Comparison of ENCODE assay signal across 8 mouse cellular contexts in the genomic region with DNA sequence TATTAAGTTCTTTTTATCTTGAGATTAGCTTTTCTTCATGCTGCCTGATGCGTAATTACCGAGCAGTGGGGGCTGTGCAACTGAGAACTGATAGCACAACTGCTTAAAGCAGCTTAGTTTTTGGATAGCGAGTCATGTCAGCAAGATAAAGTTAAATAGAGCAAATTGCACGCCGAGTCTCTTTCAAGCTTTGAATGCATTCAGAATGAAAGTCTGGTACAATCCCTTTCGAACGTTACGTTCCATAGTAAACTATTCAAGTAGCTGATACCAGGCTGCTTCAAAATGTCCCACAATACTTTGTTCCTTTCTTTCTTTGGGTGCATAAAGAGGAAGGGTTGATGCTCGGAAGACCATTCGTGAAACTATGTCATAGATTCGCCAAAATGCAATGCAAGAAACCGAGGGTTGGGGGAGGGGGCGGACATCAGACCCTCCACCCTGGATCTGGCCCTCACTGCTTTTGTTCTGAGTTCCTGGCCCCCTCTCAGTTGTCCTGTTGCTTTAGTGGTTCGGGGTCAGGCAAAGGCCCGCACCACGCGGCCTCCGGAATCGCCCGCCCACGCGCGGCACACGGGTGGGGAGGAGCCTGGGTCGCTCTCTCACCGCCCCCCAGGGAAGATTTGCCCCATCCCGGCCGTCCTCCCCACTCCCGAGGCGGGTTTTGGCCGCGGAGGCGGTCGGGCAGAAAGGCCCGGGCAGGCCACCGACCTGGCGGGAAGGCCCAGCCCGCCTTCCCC. TPM values are rescaled to one million over a fixed set of nuclear protein-coding genes. Genes with fewer than 3 reads are reported as not detected.
A peak's percentile ranks its signal among the peaks of the same experiment; 100 is the strongest.
DNase-seq lines count a peak whose midpoint lies in the region; ATAC-seq and TF ChIP-seq lines count a peak whose summit lies in the region.

No protein-coding gene starts in this region.

- no peaks in the 10 kb centered on the region for H3K9me3 ChIP-seq in embryonic facial prominence, embryonic 11.5 days (replicated peaks; ENCODE audit: control insufficient read depth, low read length)
- no peaks in the 10 kb centered on the region for H3K9me3 ChIP-seq in heart, embryonic 11.5 days (replicated peaks; ENCODE audit: control insufficient read depth, low read length)

- peak overlapping the region; percentile 97 for H3K4me3 ChIP-seq in embryonic facial prominence, embryonic 11.5 days (ENCODE audit: low read depth, low read length)
- H3K4me3 ChIP-seq in heart, embryonic 11.5 days (ENCODE audit: low read depth, low read length), result peak overlapping the region; percentile 93
- peak overlapping the region; percentile 80 for H3K4me3 ChIP-seq in small intestine, adult 2 months (ENCODE audit: low read depth, low read length)

- ATAC-seq in cerebellum, adult (ENCODE audit: insufficient number of reproducible peaks, low FRiP score, low TSS enrichment), result peak; percentile 13
- peak; percentile 40 for ATAC-seq in embryonic facial prominence, embryonic 11.5 days (replicated peaks; ENCODE audit: insufficient number of reproducible peaks, low FRiP score, low TSS enrichment, low read depth)
- peak; percentile 52 for ATAC-seq in heart, embryonic 11.5 days (replicated peaks; ENCODE audit: insufficient number of reproducible peaks, low FRiP score, low TSS enrichment)
- ATAC-seq in megakaryocyte, adult 5-6 weeks (ENCODE audit: poor library complexity, severe bottlenecking), result peak; percentile 22

- no peak for TF ChIP-seq CTCF in small intestine, adult 2 months (IDR thresholded peaks at IDR 0.05; ENCODE audit: extremely low read depth, insufficient read length, insufficient replicate concordance, low read depth, low read length)

- H3K27me3 ChIP-seq in embryonic facial prominence, embryonic 11.5 days (ENCODE audit: control insufficient read depth, insufficient read depth, low read length), result no peaks in the 10 kb centered on the region
- H3K27me3 ChIP-seq in heart, embryonic 11.5 days (ENCODE audit: control insufficient read depth, insufficient read depth, low read length), result no peaks in the 10 kb centered on the region
- no peaks in the 10 kb centered on the region for H3K27me3 ChIP-seq in small intestine, adult 2 months (ENCODE audit: control insufficient read depth, insufficient read depth, low read length)

- peaks cover 12% of the 10 kb centered on the region for H3K36me3 ChIP-seq in embryonic facial prominence, embryonic 11.5 days (replicated peaks; ENCODE audit: control insufficient read depth, insufficient read depth, low read depth, low read length)
- 0 out of 2 replicates have a peak, but pooled peaks cover 5% of the 10 kb centered on the region for H3K36me3 ChIP-seq in heart, embryonic 11.5 days (ENCODE audit: control insufficient read depth, insufficient read depth, low read length)
- H3K36me3 ChIP-seq in small intestine, adult 2 months (ENCODE audit: control insufficient read depth, insufficient read depth, low read length), result no peaks in the 10 kb centered on the region; the same call in 1 of the 2 replicates

- TF ChIP-seq POLR2A in small intestine, adult 2 months (IDR thresholded peaks at IDR 0.05; ENCODE audit: low read depth, low read length), result no peak

- peak overlapping the region; percentile 93 for H3K27ac ChIP-seq in embryonic facial prominence, embryonic 11.5 days (replicated peaks; ENCODE audit: low read depth, low read length)
- H3K27ac ChIP-seq in heart, embryonic 11.5 days (ENCODE audit: low read depth, low read length), result peak overlapping the region; percentile 95
- peak overlapping the region; percentile 40; the same call in 1 of the 2 replicates for H3K27ac ChIP-seq in small intestine, adult 2 months (ENCODE audit: insufficient read depth, low read depth, low read length)

- no peak for DNase-seq in cerebellum, postnatal 10 days
- DNase-seq in adipocyte (ENCODE audit: low spot score), result peak; percentile 62
- DNase-seq in embryonic facial prominence, embryonic 11.5 days (ENCODE audit: low spot score), result peak; percentile 70
- peak; percentile 34 for DNase-seq in left cerebral cortex, adult 18-20 months (ENCODE audit: low spot score in 2 of 2)

- no peaks in the 10 kb centered on the region for H3K4me1 ChIP-seq in embryonic facial prominence, embryonic 11.5 days (ENCODE audit: control insufficient read depth, insufficient read depth, low read length)
- peaks cover 9% of the 10 kb centered on the region for H3K4me1 ChIP-seq in heart, embryonic 11.5 days (ENCODE audit: control insufficient read depth, insufficient read depth, low read length)
- no peaks in the 10 kb centered on the region; the same call in 1 of the 2 replicates for H3K4me1 ChIP-seq in small intestine, adult 2 months (ENCODE audit: control insufficient read depth, insufficient read depth, insufficient read length, low read length)

- H3K9ac ChIP-seq in embryonic facial prominence, embryonic 11.5 days (replicated peaks; ENCODE audit: low read length), result peak overlapping the region; percentile 100
- H3K9ac ChIP-seq in heart, embryonic 11.5 days (ENCODE audit: low read depth, low read length), result peak overlapping the region; percentile 97

- peak overlapping the region; percentile 69 for H3K4me2 ChIP-seq in embryonic facial prominence, embryonic 11.5 days (ENCODE audit: low read depth, low read length)
- H3K4me2 ChIP-seq in heart, embryonic 11.5 days, result peak overlapping the region; percentile 96

- WGBS in embryonic facial prominence, embryonic 11.5 days, result under 1% methylated on average over 36 of the region's 38 CpGs
- WGBS in heart, embryonic 11.5 days (ENCODE audit: insufficient replicate concordance), result under 1% methylated on average over 28 of the region's 38 CpGs
- under 1% methylated on average over 38 of the region's 38 CpGs for WGBS in small intestine, adult 2 months

RNA-seq across cellular contexts. Expression of gene Rbmxl1, which starts 0.5 kb away (rescaled TPM):
- 424 and 468 TPM in 2 replicates for polyA plus RNA-seq in embryonic facial prominence, embryonic 11.5 days (2014; fragmentation: Nextera tagmentation; extraction: Ambion mirVana)
- polyA plus RNA-seq in heart, embryonic 11.5 days (2014; fragmentation: Nextera tagmentation; extraction: Ambion mirVana), result 186 and 194 TPM in 2 replicates
- total RNA-seq in left cerebral cortex, adult 18-20 months (2021), result 10 to 100 TPM; 58.3 to 60.2 TPM
- 94.5 and 107 TPM in 2 replicates for total RNA-seq in megakaryocyte, adult 5-6 weeks (2015)
- 82.4 and 87.4 TPM in 2 replicates for total RNA-seq in megakaryocyte, adult 5-6 weeks (2017)
- 7.1 and 9.3 TPM in 2 replicates for polyA plus RNA-seq in small intestine, adult 2 months (2012; rRNA removed)

RNA-seq across cellular contexts. Expression of gene Slc10a7, which starts 1.0 kb away (rescaled TPM):
- polyA plus RNA-seq in embryonic facial prominence, embryonic 11.5 days (2014; fragmentation: Nextera tagmentation; extraction: Ambion mirVana), result 9.2 and 10.2 TPM in 2 replicates
- 7.7 and 8.9 TPM in 2 replicates for polyA plus RNA-seq in heart, embryonic 11.5 days (2014; fragmentation: Nextera tagmentation; extraction: Ambion mirVana)
- total RNA-seq in left cerebral cortex, adult 18-20 months (2021), result 10 to 100 TPM in 1 of 2 experiments, 1 to 10 TPM in 1; 6.2 to 10.5 TPM
- total RNA-seq in megakaryocyte, adult 5-6 weeks (2015), result 15.9 and 16.1 TPM in 2 replicates
- 12.8 and 15.0 TPM in 2 replicates for total RNA-seq in megakaryocyte, adult 5-6 weeks (2017)
- 4.7 and 5.2 TPM in 2 replicates for polyA plus RNA-seq in small intestine, adult 2 months (2012; rRNA removed)

Comparison
In these comparisons a context has a peak if more than half of its experiments do, and no peak if none do; other contexts are left out.
1. DNase-seq: peak in adipocyte (single experiment), embryonic facial prominence, embryonic 11.5 days (single experiment) and left cerebral cortex, adult 18-20 months (2 of 2); none in cerebellum, postnatal 10 days (0 of 2).
2. H3K27ac ChIP-seq: peak in every context shown above with its lines; median percentile 95 in heart, embryonic 11.5 days; 93 in embryonic facial prominence, embryonic 11.5 days; 40 in small intestine, adult 2 months.
3. RNA of gene Rbmxl1, which starts 0.5 kb away (polyA plus RNA-seq): 424 to 468 TPM in embryonic facial prominence, embryonic 11.5 days and 186 to 194 TPM in heart, embryonic 11.5 days; 7.1 to 9.3 TPM in small intestine, adult 2 months; every median in the first group is over 10 times any median in the second.
4. Peak in every context shown above with its lines, with median percentiles within 50 percentile points of each other: ATAC-seq and H3K4me3 ChIP-seq.